Mouse (Mus musculus): ENCODE results near the gene Ranbp6. TPM values are rescaled to one million over a fixed set of nuclear protein-coding genes. Genes with fewer than 3 reads are reported as not detected.

Gene Ranbp6
- total and polyA plus RNA-seq, 3 experiments, result 2.8 to 14.2 (median 13.4) TPM

DNA sequence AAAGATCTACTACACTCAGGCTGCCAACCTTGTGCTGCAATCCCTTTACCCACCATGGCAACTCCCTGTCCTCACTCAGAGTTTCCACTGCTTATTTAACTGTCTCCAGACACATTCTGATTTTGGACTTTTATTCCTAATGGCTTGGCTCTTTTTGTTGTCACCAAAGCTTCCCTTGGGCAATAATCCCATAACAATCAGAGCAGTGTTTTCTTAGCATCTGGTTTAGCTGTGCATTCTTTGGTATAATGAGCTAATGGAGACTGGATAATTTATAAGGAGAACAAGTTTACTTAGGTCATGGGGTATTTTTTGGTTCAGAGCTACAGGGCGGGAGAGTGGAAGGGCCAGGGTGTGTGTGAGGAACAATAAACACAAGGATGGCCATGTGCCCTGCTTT lies 25.4 kb upstream of the Ranbp6 start:
- TF ChIP-seq CTCF (IDR thresholded peaks at IDR 0.05), result no peak
- no peak for TF ChIP-seq POLR2A (IDR thresholded peaks at IDR 0.05; ENCODE audit: insufficient read depth, low read depth, low read length)
- no peak for TF ChIP-seq EP300 (IDR thresholded peaks at IDR 0.05; ENCODE audit: insufficient read depth, low read depth, low read length)
- 83% methylated on average over 1 of the region's 1 CpGs for WGBS
- H3K27me3 ChIP-seq (ENCODE audit: control insufficient read depth, insufficient read depth, low read length), result no peaks in the 10 kb centered on the region
- no peaks in the 10 kb centered on the region for H3K79me2 ChIP-seq (replicated peaks; ENCODE audit: control insufficient read depth, insufficient read depth, low read length)
- H3K9ac ChIP-seq (ENCODE audit: low read depth, low read length), result no peak overlapping the region
- no peaks in the 10 kb centered on the region for H3K4me1 ChIP-seq (ENCODE audit: control insufficient read depth, insufficient read depth, low read length)
- intact Hi-C loops (cut with DNase I), result no loop called here
- no peak for DNase-seq
- H3K27ac ChIP-seq, result no peak overlapping the region
- no peaks in the 10 kb centered on the region for H3K36me3 ChIP-seq (ENCODE audit: control insufficient read depth, insufficient read depth, low read length)
- H3K4me3 ChIP-seq, result no peak overlapping the region

DNA sequence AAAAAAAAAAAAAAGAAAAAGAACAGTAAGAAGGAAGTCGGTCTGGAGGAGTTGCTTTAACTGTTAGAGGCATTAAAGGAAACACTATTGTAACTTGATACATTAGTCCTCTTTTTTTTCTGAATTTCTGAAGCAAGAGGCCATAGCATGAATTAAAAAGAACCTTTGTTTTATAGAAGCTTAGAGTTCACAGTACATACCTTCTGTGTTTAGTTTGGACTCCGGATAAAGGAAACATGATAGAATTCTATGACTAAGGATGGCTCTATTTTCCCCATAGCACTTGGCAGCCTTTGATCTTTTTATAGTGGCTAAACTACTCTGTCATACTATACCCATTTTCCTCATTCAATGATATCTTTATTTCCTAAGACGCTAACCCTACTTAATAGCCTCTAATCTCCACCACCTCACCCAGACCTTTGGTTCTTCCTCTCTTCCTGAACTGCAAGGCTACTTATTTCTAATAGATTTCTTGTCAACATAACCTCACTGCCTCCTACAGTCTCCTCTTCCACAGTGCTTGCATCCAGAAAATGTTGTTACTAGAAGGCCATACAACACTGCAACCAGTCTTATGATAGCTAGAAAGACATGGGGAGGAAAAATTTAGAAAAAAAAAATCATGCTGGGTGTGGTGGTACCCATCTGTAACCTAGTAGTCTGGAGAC lies 22.7 kb upstream of the Ranbp6 start:
- no peak overlapping the region for H3K27ac ChIP-seq
- 34% methylated on average over 3 of the region's 3 CpGs for WGBS
- DNase-seq, result no peak
- H3K36me3 ChIP-seq (ENCODE audit: control insufficient read depth, insufficient read depth, low read length), result no peaks in the 10 kb centered on the region
- H3K79me2 ChIP-seq (replicated peaks; ENCODE audit: control insufficient read depth, insufficient read depth, low read length), result no peaks in the 10 kb centered on the region
- no peaks in the 10 kb centered on the region for H3K27me3 ChIP-seq (ENCODE audit: control insufficient read depth, insufficient read depth, low read length)
- intact Hi-C loops (cut with DNase I), result no loop called here
- H3K9ac ChIP-seq (ENCODE audit: low read depth, low read length), result no peak overlapping the region
- TF ChIP-seq EP300 (IDR thresholded peaks at IDR 0.05; ENCODE audit: insufficient read depth, low read depth, low read length) (no peak), CTCF (IDR thresholded peaks at IDR 0.05) (no peak), POLR2A (IDR thresholded peaks at IDR 0.05; ENCODE audit: insufficient read depth, low read depth, low read length) (no peak)
- H3K4me3 ChIP-seq, result no peak overlapping the region
- H3K4me1 ChIP-seq (ENCODE audit: control insufficient read depth, insufficient read depth, low read length), result no peaks in the 10 kb centered on the region

DNA sequence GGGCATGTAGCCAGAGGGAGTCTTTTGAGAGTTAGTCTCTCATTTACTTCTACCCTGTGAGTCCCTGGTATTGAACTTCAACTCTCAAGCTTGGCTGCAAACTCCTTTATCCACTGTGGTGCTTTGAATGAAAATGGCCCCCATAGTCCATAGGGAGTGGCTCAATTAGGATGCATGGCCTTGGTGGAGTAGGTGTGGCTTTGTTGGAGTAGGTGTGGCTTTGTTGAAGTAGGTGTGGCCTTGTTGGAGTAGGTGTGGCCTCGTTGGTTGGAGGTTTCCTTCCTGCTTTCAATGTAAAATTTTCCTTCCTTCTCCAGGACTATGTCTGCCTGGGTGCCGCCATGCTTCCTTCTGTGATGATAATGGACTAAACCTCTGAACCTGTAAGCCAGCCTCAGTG lies 18.1 kb upstream of the Ranbp6 start:
- intact Hi-C loops (cut with DNase I), result no loop called here
- WGBS, result 72% methylated on average over 2 of the region's 2 CpGs
- Histone ChIP-seq H3K27me3 (ENCODE audit: control insufficient read depth, insufficient read depth, low read length) (no peaks in the 10 kb centered on the region), H3K4me1 (ENCODE audit: control insufficient read depth, insufficient read depth, low read length) (no peaks in the 10 kb centered on the region), H3K27ac (no peak overlapping the region), H3K4me3 (no peak overlapping the region), H3K79me2 (replicated peaks; ENCODE audit: control insufficient read depth, insufficient read depth, low read length) (no peaks in the 10 kb centered on the region), H3K36me3 (ENCODE audit: control insufficient read depth, insufficient read depth, low read length) (no peaks in the 10 kb centered on the region), H3K9ac (ENCODE audit: low read depth, low read length) (no peak overlapping the region)
- TF ChIP-seq POLR2A (IDR thresholded peaks at IDR 0.05; ENCODE audit: insufficient read depth, low read depth, low read length) (no peak), CTCF (IDR thresholded peaks at IDR 0.05) (no peak), EP300 (IDR thresholded peaks at IDR 0.05; ENCODE audit: insufficient read depth, low read depth, low read length) (no peak)
- no peak for DNase-seq

DNA sequence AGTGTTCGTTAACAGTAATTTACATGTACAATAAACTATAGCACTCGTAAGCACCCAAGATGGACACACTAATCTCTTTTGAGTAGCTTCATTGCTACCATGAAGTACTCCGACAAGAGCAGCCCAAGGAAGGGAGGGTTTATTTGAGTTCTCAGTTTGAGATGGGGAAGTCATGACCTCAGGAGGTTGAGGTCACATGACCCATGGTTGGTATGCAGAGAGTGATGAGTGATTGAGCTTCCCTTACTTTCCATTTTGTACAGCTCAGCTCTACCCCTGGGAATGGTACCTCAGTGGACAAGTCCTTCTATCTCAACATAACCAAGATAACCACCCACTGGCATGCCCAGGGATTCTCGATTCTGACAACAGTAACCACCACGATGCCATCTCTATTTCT lies 15.8 kb upstream of the Ranbp6 start:
- Histone ChIP-seq H3K36me3 (ENCODE audit: control insufficient read depth, insufficient read depth, low read length) (no peaks in the 10 kb centered on the region), H3K9ac (ENCODE audit: low read depth, low read length) (no peak overlapping the region), H3K27ac (no peak overlapping the region), H3K79me2 (replicated peaks; ENCODE audit: control insufficient read depth, insufficient read depth, low read length) (no peaks in the 10 kb centered on the region), H3K4me3 (no peak overlapping the region), H3K4me1 (ENCODE audit: control insufficient read depth, insufficient read depth, low read length) (no peaks in the 10 kb centered on the region), H3K27me3 (ENCODE audit: control insufficient read depth, insufficient read depth, low read length) (no peaks in the 10 kb centered on the region)
- WGBS, result 63% methylated on average over 5 of the region's 5 CpGs
- DNase-seq, result no peak
- intact Hi-C loops (cut with DNase I), result loop anchor here (10.0 kb wide), 1 partner anchor 116 kb away; no protein-coding TSS in a partner anchor
- TF ChIP-seq EP300 (IDR thresholded peaks at IDR 0.05; ENCODE audit: insufficient read depth, low read depth, low read length), result no peak
- no peak for TF ChIP-seq CTCF (IDR thresholded peaks at IDR 0.05)
- TF ChIP-seq POLR2A (IDR thresholded peaks at IDR 0.05; ENCODE audit: insufficient read depth, low read depth, low read length), result no peak

DNA sequence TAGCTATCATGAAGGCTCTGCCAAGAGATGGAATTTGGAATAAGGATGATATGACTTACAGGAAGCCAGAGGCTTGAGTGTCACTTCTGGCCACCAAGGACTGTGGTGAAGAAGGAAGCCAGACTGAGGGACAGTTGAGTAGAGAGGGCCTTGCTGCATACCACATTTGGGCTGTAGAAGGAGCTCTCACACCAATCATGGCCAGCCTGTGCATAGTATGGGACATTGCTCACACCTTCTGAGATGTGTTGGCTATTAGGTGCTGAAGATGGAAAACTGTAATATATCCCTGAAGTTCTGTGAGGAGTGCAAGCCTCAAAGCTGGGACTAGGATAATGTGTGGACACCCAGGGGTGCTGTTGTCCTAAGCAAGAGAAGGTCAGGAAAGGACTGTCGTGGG lies 13.9 kb upstream of the Ranbp6 start:
- intact Hi-C loops (cut with DNase I), result loop anchor here (10.0 kb wide), 1 partner anchor 118 kb away; no protein-coding TSS in a partner anchor
- H3K9ac ChIP-seq (ENCODE audit: low read depth, low read length), result no peak overlapping the region
- H3K36me3 ChIP-seq (ENCODE audit: control insufficient read depth, insufficient read depth, low read length), result no peaks in the 10 kb centered on the region
- H3K79me2 ChIP-seq (replicated peaks; ENCODE audit: control insufficient read depth, insufficient read depth, low read length), result no peaks in the 10 kb centered on the region
- no peaks in the 10 kb centered on the region for H3K27me3 ChIP-seq (ENCODE audit: control insufficient read depth, insufficient read depth, low read length)
- no peak overlapping the region for H3K27ac ChIP-seq
- DNase-seq, result peak; percentile 11 to 35
- H3K4me1 ChIP-seq (ENCODE audit: control insufficient read depth, insufficient read depth, low read length), result no peaks in the 10 kb centered on the region
- H3K4me3 ChIP-seq, result no peak overlapping the region
- 49% methylated on average over 1 of the region's 1 CpGs for WGBS
- TF ChIP-seq POLR2A (IDR thresholded peaks at IDR 0.05; ENCODE audit: insufficient read depth, low read depth, low read length) (no peak), CTCF (IDR thresholded peaks at IDR 0.05) (peak; percentile 69)

DNA sequence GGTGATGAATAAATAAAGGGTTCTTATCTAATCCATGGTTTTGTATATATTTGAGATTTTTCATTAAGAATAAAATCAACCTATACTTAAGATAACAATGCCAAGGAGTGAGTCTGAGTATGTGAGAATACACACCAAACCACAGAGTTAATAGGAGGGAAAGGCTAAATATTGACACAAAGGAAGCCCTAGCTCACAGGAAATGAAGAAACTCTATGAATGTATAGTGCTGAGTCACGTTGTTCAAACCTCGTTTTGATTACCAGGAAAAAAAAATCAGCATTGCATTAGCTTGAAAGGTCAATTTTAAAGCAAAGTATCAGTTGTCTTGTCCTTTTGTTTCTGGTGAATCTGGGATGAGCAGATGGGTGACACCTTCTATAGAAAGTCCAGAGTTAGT lies 12.2 kb upstream of the Ranbp6 start:
- WGBS, result 43% methylated on average over 2 of the region's 2 CpGs
- H3K27me3 ChIP-seq (ENCODE audit: control insufficient read depth, insufficient read depth, low read length), result no peaks in the 10 kb centered on the region
- no peak for DNase-seq
- no peaks in the 10 kb centered on the region for H3K79me2 ChIP-seq (replicated peaks; ENCODE audit: control insufficient read depth, insufficient read depth, low read length)
- H3K9ac ChIP-seq (ENCODE audit: low read depth, low read length), result no peak overlapping the region
- intact Hi-C loops (cut with DNase I), result loop anchor here (2.0 to 10.0 kb wide), 3 partner anchors 120 to 380 kb away; no protein-coding TSS in a partner anchor
- no peaks in the 10 kb centered on the region for H3K4me1 ChIP-seq (ENCODE audit: control insufficient read depth, insufficient read depth, low read length)
- no peak overlapping the region for H3K4me3 ChIP-seq
- TF ChIP-seq POLR2A (IDR thresholded peaks at IDR 0.05; ENCODE audit: insufficient read depth, low read depth, low read length) (no peak), EP300 (IDR thresholded peaks at IDR 0.05; ENCODE audit: insufficient read depth, low read depth, low read length) (no peak), CTCF (IDR thresholded peaks at IDR 0.05) (no peak)
- H3K27ac ChIP-seq, result no peak overlapping the region
- H3K36me3 ChIP-seq (ENCODE audit: control insufficient read depth, insufficient read depth, low read length), result no peaks in the 10 kb centered on the region

Measured in heart, adult 2 months (tissue).